Mouse (Mus musculus) MEL (cell line): ENCODE results near the gene Rac3. TPM values are rescaled to one million over a fixed set of nuclear protein-coding genes. Genes with fewer than 3 reads are reported as not detected.
A peak's percentile ranks its signal among the peaks of the same experiment; 100 is the strongest.

Experiments used
- DNase-seq: peaks from one replicate; pipeline ENCODE4 v3.0.0; 2011; ENCODE audit warnings: low read depth, low spot score
- H3K27ac ChIP-seq: 2 replicates; pipeline ENCODE4 v1.5.1; 2012; ENCODE audit warnings: low read depth, mild to moderate bottlenecking, control low read depth, low read length, moderate library complexity; ENCODE audit not compliant: control insufficient read depth
- H3K27me3 ChIP-seq, 2 experiments: fragments of 150-350 bp in 1 of 2; sonication (generic) in 1 of 2; 2 replicates each; pipeline ENCODE4 v1.6.1; 2012; ENCODE audit warnings: low read length in 2 of 2, mild to moderate bottlenecking in 2 of 2, improper control_type of control experiment in 1 of 2, moderate library complexity in 1 of 2; ENCODE audit not compliant: insufficient read depth in 2 of 2, control insufficient read depth in 1 of 2
- H3K36me3 ChIP-seq, 2 experiments: 2 replicates each; pipeline ENCODE4 v1.6.1; 2012 to 2014; ENCODE audit warnings: low read length in 2 of 2, improper control_type of control experiment in 1 of 2, inconsistent platforms in 1 of 2, mild to moderate bottlenecking in 1 of 2; ENCODE audit not compliant: insufficient read depth in 2 of 2, control insufficient read depth in 1 of 2
- H3K4me1 ChIP-seq, 2 experiments: fragments of 150-350 bp in 1 of 2; sonication (generic) in 1 of 2; 2 replicates each; pipeline ENCODE4 v1.6.1; 2012; ENCODE audit warnings: low read length in 2 of 2, improper control_type of control experiment in 1 of 2, mild to moderate bottlenecking in 1 of 2; ENCODE audit not compliant: insufficient read depth in 2 of 2, control insufficient read depth in 1 of 2
- H3K4me3 ChIP-seq, 2 experiments: fragments of 150-350 bp in 1 of 2; sonication (generic) in 1 of 2; 2 replicates each; pipeline ENCODE4 v1.5.1; 2012; ENCODE audit warnings: low read depth in 2 of 2, low read length in 2 of 2, mild to moderate bottlenecking in 2 of 2, moderate library complexity in 2 of 2, control low read depth in 1 of 2, improper control_type of control experiment in 1 of 2; ENCODE audit not compliant: control insufficient read depth in 1 of 2, insufficient read depth in 1 of 2
- H3K79me2 ChIP-seq: 2 replicates; pipeline ENCODE4 v1.6.1; 2012; ENCODE audit warnings: mild to moderate bottlenecking, low read length, moderate library complexity; ENCODE audit not compliant: control insufficient read depth, poor library complexity, insufficient read depth
- H3K9ac ChIP-seq: 2 replicates; pipeline ENCODE4 v1.6.1; 2012; ENCODE audit warnings: low read depth, mild to moderate bottlenecking, control low read depth, low read length, moderate library complexity; ENCODE audit not compliant: control insufficient read depth, poor library complexity, severe bottlenecking
- H3K9me3 ChIP-seq: fragments of 150-350 bp; sonication (generic); replicated peaks from 2 replicates; pipeline ENCODE4 v1.6.1; 2012; ENCODE audit warnings: mild to moderate bottlenecking, low read length, improper control_type of control experiment, moderate library complexity; ENCODE audit not compliant: insufficient read depth
- ETS1 ChIP-seq: IDR thresholded peaks from 2 replicates; pipeline ENCODE4 v1.6.1; 2012; ENCODE audit warnings: low read depth, mild to moderate bottlenecking, inconsistent platforms, low read length, improper control_type of control experiment, moderate library complexity
- MAFK ChIP-seq: IDR thresholded peaks from 2 replicates; pipeline ENCODE4 v1.6.1; 2011; ENCODE audit warnings: low read depth, mild to moderate bottlenecking, low read length, improper control_type of control experiment, borderline replicate concordance
- MAZ ChIP-seq: IDR thresholded peaks from 2 replicates; pipeline ENCODE4 v1.6.1; 2012; ENCODE audit warnings: low read depth, mild to moderate bottlenecking, inconsistent platforms, low read length, improper control_type of control experiment
- NRF1 ChIP-seq: IDR thresholded peaks from 2 replicates; pipeline ENCODE4 v1.6.1; 2014; ENCODE audit warnings: low read depth, mild to moderate bottlenecking, inconsistent platforms, low read length, improper control_type of control experiment, moderate library complexity; ENCODE audit not compliant: poor library complexity, insufficient read depth, severe bottlenecking
- RAD21 ChIP-seq: IDR thresholded peaks from 2 replicates; pipeline ENCODE4 v1.6.1; 2011; ENCODE audit warnings: mild to moderate bottlenecking, low read depth, low read length, improper control_type of control experiment
- SIN3A ChIP-seq: IDR thresholded peaks from 2 replicates; pipeline ENCODE4 v1.6.1; 2012; ENCODE audit warnings: low read length, improper control_type of control experiment, inconsistent platforms
- SMC3 ChIP-seq: IDR thresholded peaks from 2 replicates; pipeline ENCODE4 v1.6.1; 2011; ENCODE audit warnings: low read depth, low read length, improper control_type of control experiment
- USF1 ChIP-seq: IDR thresholded peaks from 2 replicates; pipeline ENCODE4 v1.6.1; 2014; ENCODE audit warnings: low read depth, mild to moderate bottlenecking, inconsistent platforms, low read length, improper control_type of control experiment, moderate library complexity
- polyA plus RNA-seq, 2 experiments: library from polyadenylated mRNA; stranded (reverse) in 1 of 2; unstranded in 1 of 2; fragments of >175 nt in 1 of 2; fragments of >200 nt in 1 of 2; gene quantifications; 2 replicates each; pipeline versions ENCODE4 v1.2.1 to v1.2.4; 2012; ENCODE audit warnings: low replicate concordance in 2 of 2, low read depth in 1 of 2; ENCODE audit not compliant: insufficient read length in 2 of 2, insufficient read depth in 1 of 2, missing spikeins in 1 of 2
- total RNA-seq: library from RNA; depleted of rRNA; stranded (reverse); fragments of 300-350 nt; gene quantifications from 2 replicates; pipeline ENCODE4 v1.2.3, GENCODE M21; 2012; rRNA removed

The Rac3 gene
- total and polyA plus RNA-seq, 3 experiments = 12.0 to 13.1 TPM; not detected in 1

GRCm38 (mm10) chr11:120772749-120773148 lies 51.5 kb downstream of the Rac3 start:
- DNase-seq = no peak
- H3K36me3 ChIP-seq = peaks cover 0 to 3% of the 10 kb centered on the region in 2 experiments; a peak in 1 of 4 replicates
- no peak overlapping the region for H3K27ac ChIP-seq
- no peaks in the 10 kb centered on the region for H3K9me3 ChIP-seq
- H3K9ac ChIP-seq = no peak overlapping the region
- peaks cover 0 to 5% of the 10 kb centered on the region in 2 experiments; a peak in 1 of 4 replicates for H3K4me1 ChIP-seq
- TF ChIP-seq MAZ = no peak
- no peak for TF ChIP-seq NRF1
- TF ChIP-seq RAD21 = no peak
- no peak for TF ChIP-seq MAFK
- TF ChIP-seq SMC3 = no peak
- TF ChIP-seq ETS1 = peak; percentile 69
- TF ChIP-seq USF1 = no peak
- TF ChIP-seq SIN3A = no peak; the same call in 1 of the 2 replicates
- TF ChIP-seq, all 39 proteins: peak for 1
- no peaks in the 10 kb centered on the region for H3K27me3 ChIP-seq
- H3K79me2 ChIP-seq = no peaks in the 10 kb centered on the region
- H3K4me3 ChIP-seq = no peak overlapping the region

Other genes starting within 250 kb of the Rac3 start
- gene Mrpl12, start 236.9 kb upstream of the Rac3 start, total RNA-seq = 401 and 457 TPM in 2 replicates
- gene Mrpl12, start 236.9 kb upstream of the Rac3 start, polyA plus RNA-seq = 100 to 1,000 TPM; 374 to 461 TPM
- gene Slc25a10, start 229.6 kb upstream of the Rac3 start, total RNA-seq = 40.4 and 52.0 TPM in 2 replicates
- 10 to 100 TPM in 1 of 2 experiments, not detected in 1; 53.6 TPM for gene Slc25a10, start 229.6 kb upstream of the Rac3 start, polyA plus RNA-seq
- gene Gcgr, start 190.8 kb upstream of the Rac3 start, total RNA-seq = not detected in 2 replicates
- gene Gcgr, start 190.8 kb upstream of the Rac3 start, polyA plus RNA-seq = not detected
- gene Mcrip1, start 171.7 kb upstream of the Rac3 start, total RNA-seq = 27.2 and 36.6 TPM in 2 replicates
- 10 to 100 TPM in 1 of 2 experiments, not detected in 1; 83.5 TPM for gene Mcrip1, start 171.7 kb upstream of the Rac3 start, polyA plus RNA-seq
- not detected in 2 replicates for gene Ppp1r27, start 170.3 kb upstream of the Rac3 start, total RNA-seq
- not detected for gene Ppp1r27, start 170.3 kb upstream of the Rac3 start, polyA plus RNA-seq
- gene P4hb, start 148.2 kb upstream of the Rac3 start, total RNA-seq = 625 and 639 TPM in 2 replicates
- gene P4hb, start 148.2 kb upstream of the Rac3 start, polyA plus RNA-seq = 1,000 to 10,000 TPM in 1 of 2 experiments, 100 to 1,000 TPM in 1; 563 to 1,152 TPM
- 364 and 367 TPM in 2 replicates for gene Arhgdia, start 139.8 kb upstream of the Rac3 start, total RNA-seq
- 100 to 1,000 TPM; 601 to 821 TPM for gene Arhgdia, start 139.8 kb upstream of the Rac3 start, polyA plus RNA-seq
- 1,072 and 1,078 TPM in 2 replicates for gene Alyref, start 123.1 kb upstream of the Rac3 start, total RNA-seq
- gene Alyref, start 123.1 kb upstream of the Rac3 start, polyA plus RNA-seq = 100 to 1,000 TPM in 1 of 2 experiments, not detected in 1; 600 TPM
- 97.3 and 130 TPM in 2 replicates for gene Anapc11, start 123.0 kb upstream of the Rac3 start, total RNA-seq
- gene Anapc11, start 123.0 kb upstream of the Rac3 start, polyA plus RNA-seq = 100 to 1,000 TPM in 1 of 2 experiments, not detected in 1; 120 TPM
- 0.27 and 0.62 TPM in 2 replicates for gene Npb, start 113.0 kb upstream of the Rac3 start, total RNA-seq
- gene Npb, start 113.0 kb upstream of the Rac3 start, polyA plus RNA-seq = 1 to 10 TPM in 1 of 2 experiments, not detected in 1; 1.7 TPM
- 71.8 and 86.7 TPM in 2 replicates for gene Pcyt2, start 103.5 kb upstream of the Rac3 start, total RNA-seq
- gene Pcyt2, start 103.5 kb upstream of the Rac3 start, polyA plus RNA-seq = 10 to 100 TPM in 1 of 2 experiments, not detected in 1; 87.3 TPM
- gene Sirt7, start 96.2 kb upstream of the Rac3 start, total RNA-seq = 61.6 and 78.2 TPM in 2 replicates
- gene Sirt7, start 96.2 kb upstream of the Rac3 start, polyA plus RNA-seq = 10 to 100 TPM in 1 of 2 experiments, not detected in 1; 72.3 TPM
- 26.5 and 29.7 TPM in 2 replicates for gene Mafg, start 87.9 kb upstream of the Rac3 start, total RNA-seq
- gene Mafg, start 87.9 kb upstream of the Rac3 start, polyA plus RNA-seq = 100 to 1,000 TPM in 1 of 2 experiments, 10 to 100 TPM in 1; 54.0 to 113 TPM
- gene Pycr1, start 77.7 kb upstream of the Rac3 start, total RNA-seq = 2.6 and 7.1 TPM in 2 replicates
- 10 to 100 TPM in 1 of 2 experiments, not detected in 1; 15.3 TPM for gene Pycr1, start 77.7 kb upstream of the Rac3 start, polyA plus RNA-seq
- gene Myadml2, start 73.3 kb upstream of the Rac3 start, total RNA-seq = not detected in 2 replicates
- gene Myadml2, start 73.3 kb upstream of the Rac3 start, polyA plus RNA-seq = not detected
- gene Notum, start 60.3 kb upstream of the Rac3 start, total RNA-seq = not detected in 2 replicates
- gene Notum, start 60.3 kb upstream of the Rac3 start, polyA plus RNA-seq = not detected
- gene Aspscr1, start 48.5 kb upstream of the Rac3 start, total RNA-seq = 31.9 and 36.2 TPM in 2 replicates
- gene Aspscr1, start 48.5 kb upstream of the Rac3 start, polyA plus RNA-seq = 10 to 100 TPM in 1 of 2 experiments, not detected in 1; 72.5 TPM
- 140 and 141 TPM in 2 replicates for gene Cenpx, start 7.7 kb upstream of the Rac3 start, total RNA-seq
- 100 to 1,000 TPM in 1 of 2 experiments, not detected in 1; 206 TPM for gene Cenpx, start 7.7 kb upstream of the Rac3 start, polyA plus RNA-seq
- 26.5 and 45.1 TPM in 2 replicates for gene Lrrc45, start 7.5 kb upstream of the Rac3 start, total RNA-seq
- gene Lrrc45, start 7.5 kb upstream of the Rac3 start, polyA plus RNA-seq = 10 to 100 TPM in 1 of 2 experiments, not detected in 1; 31.0 TPM
- 12.0 and 14.1 TPM in 2 replicates for gene Dcxr, start 5.8 kb downstream of the Rac3 start, total RNA-seq
- gene Dcxr, start 5.8 kb downstream of the Rac3 start, polyA plus RNA-seq = 10 to 100 TPM in 1 of 2 experiments, not detected in 1; 12.2 TPM
- not detected in 2 replicates for gene Cbr2, start 10.6 kb downstream of the Rac3 start, total RNA-seq
- not detected for gene Cbr2, start 10.6 kb downstream of the Rac3 start, polyA plus RNA-seq
- gene Hmga1b, start 41.3 kb downstream of the Rac3 start, total RNA-seq = 190 and 206 TPM in 2 replicates
- 100 to 1,000 TPM in 1 of 2 experiments, not detected in 1; 633 TPM for gene Hmga1b, start 41.3 kb downstream of the Rac3 start, polyA plus RNA-seq
- 10.9 and 12.7 TPM in 2 replicates for gene Rfng, start 62.7 kb downstream of the Rac3 start, total RNA-seq
- gene Rfng, start 62.7 kb downstream of the Rac3 start, polyA plus RNA-seq = 10 to 100 TPM in 1 of 2 experiments, not detected in 1; 40.7 TPM
- gene Gps1, start 62.8 kb downstream of the Rac3 start, total RNA-seq = 206 and 266 TPM in 2 replicates
- gene Gps1, start 62.8 kb downstream of the Rac3 start, polyA plus RNA-seq = 100 to 1,000 TPM; 173 to 219 TPM
- 190 and 203 TPM in 2 replicates for gene Dus1l, start 74.9 kb downstream of the Rac3 start, total RNA-seq
- 100 to 1,000 TPM in 1 of 2 experiments, not detected in 1; 171 TPM for gene Dus1l, start 74.9 kb downstream of the Rac3 start, polyA plus RNA-seq
- 317 and 342 TPM in 2 replicates for gene Fasn, start 103.1 kb downstream of the Rac3 start, total RNA-seq
- 100 to 1,000 TPM; 256 to 313 TPM for gene Fasn, start 103.1 kb downstream of the Rac3 start, polyA plus RNA-seq
- gene Ccdc57, start 211.4 kb downstream of the Rac3 start, total RNA-seq = 4.4 and 5.3 TPM in 2 replicates
- gene Ccdc57, start 211.4 kb downstream of the Rac3 start, polyA plus RNA-seq = 1 to 10 TPM in 1 of 2 experiments, not detected in 1; 7.4 TPM
- 570 and 748 TPM in 2 replicates for gene Slc16a3, start 227.0 kb downstream of the Rac3 start, total RNA-seq
- gene Slc16a3, start 227.0 kb downstream of the Rac3 start, polyA plus RNA-seq = 100 to 1,000 TPM in 1 of 2 experiments, 10 to 100 TPM in 1; 85.7 to 610 TPM